Mouse (Mus musculus) right cerebral cortex, postnatal 4 days (tissue): ENCODE measurements around the gene Agrp.

Source experiments
- DNase-seq: peaks from one replicate; pipeline ENCODE4 v3.0.0-alpha.2; 2022

The Agrp gene

DNA sequence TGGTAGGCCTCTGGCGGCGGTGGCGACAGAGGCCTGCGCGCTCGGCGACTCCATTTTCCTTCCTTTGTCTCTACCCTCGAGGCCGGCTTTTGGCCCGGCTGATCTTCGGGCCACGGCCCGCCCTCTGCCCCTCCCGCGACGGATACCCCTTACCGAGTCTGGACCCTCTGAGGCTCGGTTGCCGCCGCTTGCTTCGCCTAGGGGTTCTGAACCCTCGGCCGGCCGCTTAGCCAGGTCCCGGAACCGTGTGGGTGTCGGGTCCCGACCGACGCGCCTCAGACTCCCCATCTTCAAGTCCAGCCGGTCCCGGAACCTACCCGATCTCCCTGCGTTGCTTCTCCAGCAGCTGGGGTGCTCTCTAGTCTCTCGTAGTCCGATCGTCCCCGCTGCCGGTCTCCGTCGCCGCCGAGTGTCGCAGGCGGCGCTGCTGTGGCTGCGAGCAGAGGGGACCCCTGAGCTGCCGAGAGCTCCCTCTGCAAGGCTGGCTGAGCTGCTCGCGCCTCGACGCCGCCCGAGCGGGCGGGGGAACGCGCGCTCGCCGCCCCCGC, at the start of gene Agrp:
Agrp (minus strand) TSS at position 431 of the 548 bp plus-strand sequence.
- peak; percentile 67 for DNase-seq

DNA sequence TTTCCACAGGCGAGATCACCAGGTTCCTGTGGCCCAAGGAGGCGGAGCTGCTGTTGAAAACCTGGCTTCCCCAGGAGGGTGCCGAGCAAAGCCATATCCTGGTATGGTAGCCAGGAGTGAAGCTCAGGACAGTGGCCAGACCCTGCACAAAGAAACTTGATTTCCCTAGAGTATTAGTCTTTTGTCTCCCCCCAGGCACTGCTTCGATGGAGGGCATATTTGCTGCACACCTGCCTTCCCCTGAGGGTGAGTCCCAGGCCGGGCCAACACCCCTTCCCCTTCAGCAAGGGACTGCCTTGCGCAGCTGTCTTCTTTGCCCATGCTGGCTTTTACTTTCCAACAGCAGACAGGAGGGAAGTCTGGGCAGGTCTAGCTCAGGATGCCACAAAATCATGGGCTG, 49.4 kb upstream of the Agrp start:
- DNase-seq, result no peak

DNA sequence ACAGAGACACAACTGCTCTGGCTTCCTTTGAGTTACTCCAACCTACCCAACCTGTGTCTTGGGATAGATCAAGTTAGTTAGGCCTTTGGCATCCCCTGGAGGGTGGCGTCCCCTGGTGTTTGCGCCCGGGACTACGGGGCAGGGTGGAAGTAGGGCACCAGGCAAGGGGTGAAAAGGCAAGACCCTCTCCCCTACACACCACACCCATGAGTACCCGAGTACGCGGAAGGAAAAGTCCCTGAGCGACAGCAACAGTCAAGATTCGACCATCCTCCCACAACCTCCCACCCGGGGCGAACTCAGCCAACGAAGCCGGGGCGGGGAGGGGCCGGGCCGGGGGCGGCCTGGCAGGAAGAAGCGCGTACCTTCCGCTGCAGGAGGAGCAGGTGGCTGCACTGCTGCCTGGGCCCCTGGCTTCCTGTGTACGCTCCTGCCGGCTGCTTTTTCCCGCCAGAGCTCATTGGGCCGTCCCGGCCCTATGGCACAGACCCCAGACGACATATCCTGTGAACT, 48.7 kb upstream of the Agrp start, which contains the start of gene Carmil2:
Carmil2 (plus strand) TSS at position 479 of the 513 bp plus-strand sequence.
- DNase-seq, result no peak

DNA sequence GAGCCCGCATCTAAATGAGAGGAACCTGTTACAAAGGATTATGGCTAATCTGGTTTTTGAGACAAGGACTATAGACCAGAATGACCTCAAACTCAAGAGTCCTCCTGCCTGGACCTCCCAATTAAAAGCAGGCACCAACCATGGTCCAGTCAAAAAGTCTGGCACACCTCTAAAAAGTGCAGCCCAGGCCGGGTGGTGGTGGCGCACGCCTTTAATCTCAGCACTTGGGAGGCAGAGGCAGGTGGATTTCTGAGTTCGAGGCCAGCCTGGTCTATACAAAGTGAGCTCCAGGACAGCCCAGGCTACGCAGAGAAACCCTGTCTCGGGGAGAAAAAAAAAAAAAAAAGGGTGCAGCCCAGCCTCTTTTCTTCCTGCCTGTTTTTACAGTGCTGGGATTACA, 48.1 kb upstream of the Agrp start:
- DNase-seq, result no peak

DNA sequence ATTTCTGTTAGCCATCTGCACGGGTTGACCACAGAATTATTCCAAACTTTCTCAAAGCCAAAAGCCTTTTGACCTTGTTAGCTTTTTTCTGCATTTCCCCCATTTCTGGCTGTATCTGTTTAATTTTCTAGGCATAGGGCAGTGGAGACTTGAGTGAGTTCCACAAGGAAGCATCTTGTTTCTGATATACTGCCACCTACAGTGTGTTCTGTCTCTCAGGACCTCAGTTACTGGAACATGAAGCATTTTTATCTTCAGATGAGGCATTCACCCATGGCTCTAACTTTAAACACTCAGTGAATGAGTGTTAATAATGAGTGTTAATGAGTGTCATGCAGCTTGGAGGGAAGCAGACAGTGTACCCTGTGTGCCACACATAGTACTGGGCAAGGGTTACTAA, 40.7 kb upstream of the Agrp start:
- no peak for DNase-seq

DNA sequence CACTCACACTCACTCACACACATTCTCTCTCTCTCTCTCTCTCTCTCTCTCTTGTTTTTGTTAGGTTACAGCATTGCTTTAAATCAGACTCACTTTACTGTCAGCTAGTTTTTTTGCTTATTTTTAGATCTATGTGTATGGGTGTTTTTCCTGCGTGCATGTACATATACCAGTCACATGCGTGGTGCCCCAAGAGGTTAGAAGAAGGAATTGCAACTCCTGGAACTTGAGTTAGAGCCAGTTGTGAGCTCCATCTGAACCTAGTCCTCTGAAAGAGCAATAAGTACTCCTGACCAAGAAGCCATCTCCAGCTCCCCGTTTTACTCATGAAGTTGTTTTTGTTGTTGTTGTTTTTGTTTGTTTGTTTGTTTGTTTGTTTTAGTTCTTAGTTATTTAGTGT, 24.0 kb upstream of the Agrp start:
- DNase-seq, result no peak

DNA sequence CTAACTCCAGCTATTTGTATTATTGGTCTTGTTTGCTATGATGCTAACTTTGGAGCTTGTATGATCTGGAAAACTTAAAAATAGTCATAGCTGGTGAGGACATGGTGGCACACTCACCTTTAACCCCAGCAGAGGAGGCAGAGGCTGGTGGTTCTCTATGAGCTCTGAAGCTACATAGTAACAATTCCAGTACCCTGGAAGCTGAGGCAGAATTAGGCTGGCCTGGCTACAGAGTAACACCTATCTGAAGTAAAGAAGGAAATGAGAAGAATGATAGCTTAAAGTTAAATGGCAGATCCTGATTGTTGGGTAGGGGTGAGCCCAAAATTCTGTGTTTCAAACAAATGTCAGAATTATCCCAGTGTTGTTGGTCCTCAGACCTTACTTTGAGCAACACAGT, 20.4 kb upstream of the Agrp start:
- DNase-seq, result no peak

DNA sequence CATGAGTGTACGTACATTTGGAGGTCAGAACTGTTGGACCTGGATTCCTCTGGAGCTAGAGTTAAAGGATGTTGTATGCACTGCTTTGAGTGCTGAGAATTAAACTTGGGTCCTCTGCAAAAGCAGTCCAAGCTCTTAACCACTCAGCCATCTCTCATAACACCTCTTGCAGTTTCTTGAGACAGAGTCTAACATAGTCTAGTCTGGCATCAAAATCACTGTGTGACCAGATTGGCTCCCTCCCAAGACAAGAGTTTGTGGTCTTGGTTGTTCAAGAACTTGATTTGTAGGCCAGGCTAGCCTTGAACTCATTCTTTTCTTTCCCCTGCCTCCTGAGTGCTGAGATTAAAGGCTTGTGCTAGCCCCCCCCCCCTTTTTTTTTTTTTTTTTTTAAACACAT, 11.7 kb upstream of the Agrp start:
- no peak for DNase-seq

DNA sequence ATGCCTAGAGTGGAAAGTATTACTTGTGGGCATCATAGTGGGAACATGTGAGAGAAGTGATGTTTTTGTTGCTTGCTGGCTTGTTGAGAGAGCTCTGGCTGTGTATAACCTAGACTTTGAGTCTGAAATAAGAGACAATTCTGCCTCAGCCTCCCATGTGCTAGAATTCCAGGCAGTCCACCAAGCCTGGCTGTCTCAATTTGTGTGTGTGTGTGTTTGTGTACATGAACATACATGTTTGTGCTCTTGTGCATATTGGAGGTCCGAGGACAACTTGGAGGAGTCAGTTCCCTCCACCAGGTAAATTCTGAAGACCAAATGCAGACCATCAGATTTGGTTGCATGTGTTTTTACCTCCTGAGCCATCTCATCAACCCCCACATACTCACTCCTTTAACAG, 8.0 kb upstream of the Agrp start:
- no peak for DNase-seq

DNA sequence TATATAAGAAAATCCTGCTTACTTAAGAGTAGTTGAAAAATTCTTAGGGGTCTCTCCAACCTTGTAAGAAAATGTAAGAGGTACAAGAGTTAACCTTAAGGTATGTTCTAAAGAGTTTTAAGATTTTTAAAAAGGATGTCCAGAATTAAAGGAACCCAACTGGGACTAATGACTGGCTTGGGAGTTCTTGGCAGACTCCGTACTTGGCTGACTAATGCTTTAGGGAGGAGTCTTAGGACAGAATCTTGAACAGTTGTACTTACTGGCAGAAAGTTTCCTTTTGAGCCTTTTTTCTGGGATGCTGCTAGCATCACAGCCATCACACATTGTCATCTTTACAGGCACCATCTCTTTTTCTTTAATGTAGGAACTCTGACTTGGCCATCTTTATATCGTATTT, 3.3 kb upstream of the Agrp start:
- no peak for DNase-seq

DNA sequence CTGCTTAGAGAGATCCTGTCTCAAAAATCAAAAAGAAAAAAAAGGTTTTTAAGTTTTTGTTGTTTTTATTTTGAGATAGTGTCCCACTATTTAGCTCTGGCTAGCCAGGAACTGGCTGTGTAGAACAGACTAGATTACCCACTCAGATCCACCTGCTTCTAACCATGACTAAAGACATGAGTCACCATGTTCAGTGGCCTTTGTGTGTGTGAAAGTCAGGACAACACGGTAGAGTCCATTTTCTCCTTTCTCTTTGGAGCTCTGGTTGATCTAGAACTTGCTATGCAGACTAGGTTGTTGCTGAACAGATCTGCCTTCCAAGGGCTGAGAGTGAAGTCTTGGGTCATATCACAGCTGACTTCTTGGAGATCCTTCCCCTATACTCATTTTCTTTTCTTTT, 2.6 kb upstream of the Agrp start:
- no peak for DNase-seq

DNA sequence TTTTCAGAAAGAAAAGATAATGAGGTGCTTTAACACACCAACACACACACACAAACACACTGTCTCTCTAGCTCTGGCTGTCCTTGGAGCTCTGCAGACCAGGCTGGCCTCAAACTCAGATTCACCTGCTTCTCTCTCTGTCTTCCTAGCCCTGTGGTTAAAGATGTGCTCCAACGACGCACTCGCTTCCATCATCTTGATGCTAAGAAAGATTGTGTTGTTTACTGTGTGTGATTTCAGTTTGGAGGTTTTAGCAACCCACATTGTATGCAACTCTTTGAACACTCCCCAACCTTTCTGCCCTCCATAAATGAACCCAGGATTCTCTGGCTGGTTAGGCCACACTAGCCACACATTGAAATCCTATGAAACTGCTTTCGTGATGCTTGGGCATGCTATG, 1.3 kb upstream of the Agrp start:
- no peak for DNase-seq

DNA sequence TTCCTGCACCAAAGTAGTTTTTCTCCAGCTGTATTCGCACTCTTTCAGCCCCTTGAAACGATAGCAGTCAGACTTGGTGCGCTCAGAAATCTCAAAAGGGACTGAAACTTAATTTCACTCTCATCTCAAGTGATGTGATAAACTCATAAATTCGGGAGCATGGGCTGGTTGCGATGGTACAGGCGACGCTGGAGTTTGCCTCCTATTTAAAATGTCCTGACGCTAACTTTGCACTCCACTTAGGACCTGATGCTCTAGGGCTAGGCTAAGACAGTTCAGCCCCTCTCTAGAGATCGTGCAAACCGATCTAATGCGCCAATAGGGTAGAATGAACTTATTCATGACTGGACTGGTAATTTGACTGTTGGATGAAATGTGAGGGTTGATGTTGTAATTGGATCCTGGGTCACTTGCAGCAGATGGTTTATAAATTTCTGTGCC, 428 bp upstream of the Agrp start:
- DNase-seq, result no peak

DNA sequence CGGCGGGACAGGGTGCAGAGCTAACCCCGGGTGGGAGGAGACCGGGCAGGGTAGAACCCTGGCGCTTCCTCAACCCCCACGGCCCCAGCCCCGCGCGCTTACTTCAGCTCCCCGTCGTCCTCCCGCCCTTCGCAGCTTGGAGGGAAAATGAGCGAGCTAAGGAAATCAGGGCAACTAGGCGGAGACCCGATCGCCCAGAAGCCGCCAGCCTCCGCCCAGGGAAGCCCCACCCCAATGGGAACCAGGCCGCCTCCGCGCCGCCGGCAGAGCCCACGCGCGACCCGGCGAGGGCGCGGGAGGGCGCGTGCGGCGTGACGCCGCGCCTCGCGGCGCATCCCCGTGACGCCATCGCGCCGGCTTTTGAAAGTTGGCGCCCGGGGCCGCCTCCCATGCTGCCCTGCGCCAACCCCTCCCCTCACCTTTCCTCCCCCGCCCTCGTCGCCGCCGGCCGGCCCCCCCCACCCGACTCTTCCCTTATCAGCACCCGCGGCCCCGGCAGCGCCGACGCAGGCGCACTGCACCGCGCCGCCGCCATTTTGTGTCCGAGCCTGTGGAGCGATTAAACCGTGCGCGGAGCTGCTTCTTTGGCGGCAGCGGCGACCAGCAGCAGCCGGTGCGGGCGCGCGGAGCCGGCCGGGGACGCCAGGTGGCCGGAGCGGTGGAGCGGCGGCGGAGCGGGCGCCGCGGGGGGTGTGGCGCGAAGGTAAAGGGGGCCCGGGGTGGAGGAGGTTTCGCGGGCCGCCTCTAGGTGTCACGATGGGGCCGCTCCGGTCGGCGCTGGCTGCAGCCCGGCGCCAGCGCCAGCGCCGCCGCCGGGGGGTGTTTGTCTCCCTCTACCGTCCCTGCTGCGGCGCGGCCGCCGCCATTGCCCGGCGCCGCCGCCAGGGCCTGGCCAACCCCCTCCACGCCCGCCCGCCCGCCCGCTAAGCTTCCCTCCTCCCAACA, 903 bp downstream of the Agrp start, which contains the start of gene Ctcf:
Ctcf (plus strand) TSS at position 551 of the 945 bp plus-strand sequence.
- DNase-seq, result peak; percentile 96

DNA sequence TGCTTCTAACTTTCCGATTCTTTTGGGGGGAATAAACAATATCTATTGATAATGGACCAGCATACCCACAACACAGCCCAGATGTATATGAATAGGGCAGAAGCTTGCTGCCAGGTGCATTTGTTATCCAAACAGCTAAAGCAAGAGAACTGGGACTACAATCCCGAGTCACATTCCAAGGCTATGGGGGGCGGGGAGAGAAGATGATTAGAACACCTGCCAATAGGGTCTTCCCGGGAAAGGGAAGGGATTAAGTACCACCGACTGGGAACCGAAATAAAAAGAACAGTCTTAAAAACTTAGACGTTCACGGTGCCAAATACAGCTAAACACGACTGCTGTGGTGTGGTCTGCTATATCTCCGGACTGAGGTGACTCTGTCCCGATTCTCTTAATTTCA, 1.7 kb downstream of the Agrp start:
- DNase-seq, result no peak

DNA sequence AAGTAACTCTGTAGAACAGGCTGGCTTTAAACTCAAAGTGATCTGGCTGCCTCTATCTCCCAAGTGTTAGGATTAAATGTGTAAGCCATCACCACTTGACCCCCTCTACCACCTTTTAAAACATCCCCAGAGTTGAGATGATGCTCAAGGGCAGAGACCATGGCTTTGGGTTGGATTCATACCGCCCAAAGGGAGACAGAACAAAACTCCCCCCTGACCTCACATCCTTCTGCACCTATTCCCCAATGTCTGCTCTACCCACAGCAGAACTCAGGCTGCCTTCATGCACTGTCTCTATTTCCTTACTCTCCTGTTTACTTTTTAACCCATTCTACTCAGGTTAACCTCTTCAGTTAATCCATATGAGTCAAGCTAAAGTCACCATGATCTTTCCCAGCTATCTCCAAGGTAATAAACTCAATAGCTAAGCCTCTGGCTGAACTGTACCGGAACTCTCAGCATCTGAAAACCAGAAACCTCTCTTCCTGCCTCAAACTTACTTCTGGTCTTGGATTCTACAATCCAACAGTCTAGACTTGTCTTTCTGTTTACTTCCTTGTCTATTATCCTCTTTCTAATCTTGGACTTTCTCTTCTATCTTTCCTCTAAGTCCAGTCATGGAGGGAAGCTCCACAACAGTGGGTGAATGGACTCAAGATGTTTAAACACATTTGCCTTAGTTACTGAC, 2.3 kb downstream of the Agrp start:
- DNase-seq, result no peak

DNA sequence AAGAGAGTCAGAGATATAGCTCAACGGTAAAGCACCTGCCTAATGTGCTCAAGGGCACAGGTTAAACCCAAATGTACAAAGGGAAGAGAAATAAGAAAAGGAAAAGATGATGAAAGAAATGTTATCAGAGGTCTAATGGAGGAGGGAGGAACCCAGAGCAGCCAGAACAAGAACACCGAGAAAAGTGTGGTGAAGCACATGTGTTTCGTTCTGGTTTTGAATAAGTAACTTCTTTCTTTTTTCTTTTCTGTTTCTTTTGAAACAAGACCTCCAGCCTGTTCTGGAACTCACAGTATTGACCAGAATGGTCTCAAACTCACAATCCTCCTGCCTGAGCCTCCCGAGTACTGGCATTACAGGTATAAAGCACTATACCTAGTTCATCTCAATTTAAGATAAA, 7.9 kb downstream of the Agrp start:
- DNase-seq, result no peak

DNA sequence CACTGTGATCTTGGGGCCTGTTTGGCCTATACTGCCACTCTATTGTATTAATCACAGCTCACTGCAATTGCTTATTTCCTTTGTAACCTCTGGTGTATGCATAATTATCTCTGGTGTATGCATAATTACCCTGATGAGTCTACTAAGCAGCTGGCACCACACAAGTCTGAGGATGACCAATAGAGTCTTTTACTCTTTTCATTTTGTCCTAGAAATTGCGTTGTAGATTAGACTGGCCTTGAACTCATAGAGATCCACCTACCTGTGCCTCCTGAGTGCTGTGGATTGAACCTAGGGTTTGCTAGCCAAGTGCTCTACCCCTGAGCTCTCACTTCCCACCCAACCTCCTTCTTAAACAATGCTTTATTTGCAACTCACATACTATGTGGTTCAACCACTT, 11.1 kb downstream of the Agrp start:
- no peak for DNase-seq

DNA sequence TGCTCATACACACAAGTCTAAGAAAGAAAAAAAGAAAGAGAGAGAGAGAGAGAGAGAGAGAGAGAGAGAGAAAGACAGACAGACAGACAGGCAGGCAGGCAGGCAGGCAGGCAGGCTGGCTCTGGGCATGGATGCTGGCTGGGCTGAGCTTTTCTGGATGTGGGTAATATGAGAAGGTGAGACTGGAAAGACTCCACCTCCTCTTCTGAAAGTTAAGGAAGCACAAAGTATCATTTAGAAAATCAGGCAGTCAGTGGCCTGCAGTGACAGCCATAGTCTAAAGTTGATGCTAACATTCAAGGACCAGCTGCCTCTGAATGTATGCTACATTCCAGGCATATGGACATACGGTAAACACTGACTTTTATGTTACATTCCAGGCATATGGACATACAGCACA, 12.4 kb downstream of the Agrp start:
- no peak for DNase-seq

DNA sequence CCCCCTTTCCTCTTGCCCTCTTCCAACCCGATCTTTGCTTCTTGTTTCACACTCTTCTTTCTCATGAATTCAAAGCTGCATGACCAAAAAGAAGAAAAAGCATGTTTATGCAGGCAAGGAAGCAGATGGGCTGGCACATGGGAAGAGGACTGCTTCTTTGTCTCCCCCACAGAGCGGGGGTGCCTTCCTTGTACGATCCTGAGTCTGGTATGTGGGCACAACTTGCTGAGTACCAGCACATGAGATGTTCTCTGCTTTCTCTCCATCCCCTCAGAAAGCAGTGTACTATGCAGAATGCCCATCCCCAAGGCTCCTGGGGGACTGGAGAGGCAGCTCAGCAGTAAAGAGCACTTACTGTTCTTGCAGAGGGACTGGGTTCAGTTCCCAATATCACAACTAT, 12.8 kb downstream of the Agrp start:
- peak; percentile 38 for DNase-seq

DNA sequence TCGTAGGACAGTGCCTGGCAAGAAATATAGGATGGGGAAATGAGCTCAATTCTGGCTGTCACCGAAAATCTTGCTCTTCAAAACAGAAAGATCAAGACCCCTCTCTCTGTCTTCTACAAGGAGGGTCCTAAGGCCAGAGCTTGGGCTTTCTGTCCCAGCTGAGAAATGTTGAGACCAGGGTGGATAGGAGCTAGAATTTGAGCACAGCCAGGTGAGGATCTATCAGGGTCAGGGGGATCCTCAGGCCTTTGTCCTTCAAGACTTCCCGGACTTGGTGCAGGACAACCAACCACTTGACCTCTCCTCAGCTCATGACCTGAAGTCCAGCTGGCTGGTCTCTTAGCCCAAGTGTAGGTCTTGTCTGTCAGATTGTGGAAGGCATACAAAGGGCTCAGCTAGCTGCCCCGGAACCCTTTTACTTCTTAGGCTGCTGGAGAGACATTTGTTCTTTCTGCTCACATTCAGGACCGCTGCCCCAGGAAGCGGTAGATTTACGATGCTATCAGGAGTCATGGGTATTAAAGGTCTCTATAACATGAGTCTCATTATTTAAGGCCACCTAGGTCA, 13.4 kb downstream of the Agrp start:
- DNase-seq, result no peak

DNA sequence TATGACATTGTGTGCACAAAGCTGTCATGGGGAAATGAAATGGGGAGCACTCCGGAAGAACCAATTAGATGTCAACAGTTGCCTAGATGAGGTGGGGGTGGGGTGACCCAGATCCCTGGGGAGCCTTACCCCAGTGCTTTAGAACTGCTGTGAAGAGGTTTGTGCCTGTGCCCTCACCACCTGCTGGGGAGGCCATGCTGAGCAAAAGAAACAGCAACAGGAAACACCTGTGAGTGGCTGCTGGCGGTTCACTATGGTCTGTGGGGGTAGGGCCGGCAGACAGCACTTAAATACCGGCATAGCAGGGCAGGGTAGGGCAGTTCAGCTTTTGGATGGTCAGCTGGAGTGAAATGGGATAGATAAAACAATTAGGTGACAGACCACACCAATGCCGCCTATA, 14.1 kb downstream of the Agrp start:
- DNase-seq, result peak; percentile 12

DNA sequence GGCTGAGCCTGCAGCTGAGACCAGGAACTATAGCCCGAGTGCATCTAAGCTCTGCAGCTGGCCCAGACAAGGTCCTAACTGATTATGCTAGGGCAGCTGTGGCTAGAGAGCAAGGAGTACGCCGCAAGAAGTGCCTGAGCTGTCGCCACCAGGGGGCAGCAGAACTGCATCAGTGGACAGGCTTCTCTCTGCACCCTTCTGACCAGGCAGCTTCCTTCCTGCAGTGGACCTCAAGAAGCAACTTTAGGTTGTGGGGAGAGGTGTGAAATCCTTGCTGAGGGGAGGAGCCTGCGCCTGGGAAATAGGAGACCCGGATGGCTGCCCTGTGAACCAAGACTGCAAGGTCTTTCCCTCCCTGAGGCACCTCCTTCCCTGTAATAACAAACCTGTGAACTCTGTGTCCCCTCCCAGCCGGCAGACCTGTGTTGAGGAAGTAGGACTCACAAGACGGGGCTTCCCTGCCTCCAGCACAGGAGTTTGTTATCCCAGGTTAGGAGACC, 14.7 kb downstream of the Agrp start:
- DNase-seq, result peak; percentile 97
